Mouse (Mus musculus) c-Kit-positive CD71-positive TER-119-negative erythroid progenitor cells, embryonic 14.5 days (primary cell): Measurements from ENCODE around the gene Dqx1.

Experiments
- DNase-seq: peaks from one replicate; pipeline ENCODE4 v3.0.0-alpha.2; 2013; ENCODE audit warnings: low read depth

Gene Dqx1

DNA sequence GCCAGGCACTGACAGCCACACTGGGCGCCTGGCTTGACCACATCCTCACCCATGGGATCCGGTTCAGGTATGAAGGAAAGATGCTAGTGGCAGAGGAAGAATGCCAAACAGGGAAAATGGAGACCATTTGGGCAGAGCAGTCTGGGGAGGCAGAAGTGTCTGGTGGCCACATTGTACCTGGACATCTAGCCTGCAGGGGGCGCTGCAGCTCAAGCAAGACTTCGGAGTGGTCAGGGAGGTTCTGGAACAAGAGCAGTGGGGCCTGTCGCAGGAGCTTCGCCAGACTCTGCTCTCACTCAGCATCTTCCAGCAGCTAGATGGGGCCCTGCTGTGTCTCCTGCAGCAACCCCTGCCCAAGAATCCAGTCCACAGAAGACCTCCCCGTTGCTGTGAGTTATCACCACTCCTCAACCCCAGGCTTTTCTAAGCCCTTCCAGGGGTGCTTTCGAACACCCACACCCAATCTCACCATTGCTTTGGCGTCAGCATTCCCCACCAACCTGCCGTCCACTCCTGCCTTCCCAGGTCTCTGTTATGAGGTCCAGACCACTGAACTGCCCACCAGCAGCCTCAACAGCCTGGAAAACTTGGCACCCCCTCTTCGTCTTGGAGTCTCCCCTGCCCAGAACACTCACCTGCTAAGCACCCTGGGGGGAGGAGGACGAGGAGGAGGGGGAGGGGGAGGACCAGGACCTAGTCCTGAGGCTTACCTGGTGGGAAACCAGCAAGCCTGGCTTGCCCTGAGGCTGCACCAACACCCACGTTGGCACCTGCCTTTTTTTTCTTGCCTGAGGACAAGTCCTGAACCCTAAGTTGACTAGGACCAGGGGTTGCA, 50.1 kb downstream of the Dqx1 start:
- DNase-seq, result peak; percentile 81

DNA sequence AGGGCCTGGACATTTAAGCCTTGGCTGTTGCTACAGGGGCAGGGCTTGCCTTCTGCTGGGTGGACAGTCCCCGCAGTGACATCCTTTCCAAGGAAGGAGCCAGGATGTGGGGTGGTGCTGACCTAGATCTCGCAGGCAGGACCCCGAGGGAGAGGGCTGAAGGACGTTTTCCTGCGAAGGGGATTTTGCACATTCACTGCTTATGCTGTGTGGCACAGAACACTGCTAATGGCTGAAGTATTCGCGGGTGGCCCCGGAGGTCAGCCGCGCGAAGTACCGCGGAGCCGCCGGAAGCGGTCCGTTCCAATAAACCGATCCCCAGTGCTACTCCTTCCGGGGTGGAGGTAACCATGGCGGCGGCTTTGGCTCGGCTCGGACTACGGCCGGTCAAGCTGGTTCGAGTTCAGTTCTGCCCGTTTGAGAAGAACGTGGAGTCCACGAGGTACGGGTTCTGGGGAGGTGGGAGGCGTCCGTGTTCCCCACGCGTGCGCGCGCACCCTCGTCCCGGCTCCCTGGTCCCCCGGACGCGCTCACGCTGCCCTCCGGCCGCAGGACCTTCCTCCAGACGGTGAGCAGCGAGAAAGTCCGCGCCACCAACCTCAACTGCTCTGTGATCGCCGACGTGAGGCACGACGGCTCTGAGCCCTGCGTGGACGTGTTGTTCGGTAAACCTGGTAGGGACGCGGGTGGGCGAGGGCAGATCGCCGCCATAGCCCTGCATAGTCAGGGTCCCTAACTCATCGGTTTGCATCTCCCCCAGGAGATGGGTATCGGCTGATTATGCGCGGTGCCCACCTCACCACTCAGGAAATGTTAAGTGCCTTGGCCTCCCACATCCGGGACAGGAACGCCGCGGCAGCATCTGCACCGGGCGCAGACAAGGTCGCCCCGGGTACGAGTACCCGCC, 51.4 kb downstream of the Dqx1 start, which contains the start of gene Mrpl53:
Gene Mrpl53 (plus strand): TSS at position 279 of the 907 bp plus-strand sequence.
- no peak for DNase-seq

DNA sequence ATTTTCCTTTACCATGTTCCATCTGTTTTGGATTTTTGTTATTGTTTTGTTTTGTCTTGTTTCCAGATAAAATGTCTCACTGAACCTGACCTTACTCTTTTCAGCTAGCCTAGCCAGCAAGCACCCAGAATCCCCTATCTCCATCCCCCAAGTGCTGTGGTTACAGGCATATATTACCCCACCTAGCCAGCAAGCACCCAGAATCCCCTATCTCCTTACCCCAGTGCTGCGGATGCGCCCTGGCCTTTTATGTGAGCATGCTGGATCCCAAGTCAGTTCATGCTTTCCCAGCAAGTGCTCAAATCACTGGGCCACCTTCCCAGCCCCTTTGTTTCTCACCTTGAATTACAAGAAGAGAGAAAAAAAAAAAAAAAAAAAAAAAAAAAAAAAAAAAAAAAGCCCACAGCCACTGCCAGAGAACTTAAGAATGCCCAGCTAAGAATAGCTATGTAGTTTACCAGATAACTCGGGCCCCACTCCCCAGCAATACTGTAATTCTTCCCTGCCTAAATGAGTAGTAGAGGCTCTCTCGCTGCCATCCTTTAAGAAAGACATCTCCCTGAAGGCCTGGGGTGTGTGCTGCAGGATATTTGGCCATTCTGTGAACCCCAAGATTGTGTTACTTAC, 54.0 kb downstream of the Dqx1 start:
- no peak for DNase-seq

DNA sequence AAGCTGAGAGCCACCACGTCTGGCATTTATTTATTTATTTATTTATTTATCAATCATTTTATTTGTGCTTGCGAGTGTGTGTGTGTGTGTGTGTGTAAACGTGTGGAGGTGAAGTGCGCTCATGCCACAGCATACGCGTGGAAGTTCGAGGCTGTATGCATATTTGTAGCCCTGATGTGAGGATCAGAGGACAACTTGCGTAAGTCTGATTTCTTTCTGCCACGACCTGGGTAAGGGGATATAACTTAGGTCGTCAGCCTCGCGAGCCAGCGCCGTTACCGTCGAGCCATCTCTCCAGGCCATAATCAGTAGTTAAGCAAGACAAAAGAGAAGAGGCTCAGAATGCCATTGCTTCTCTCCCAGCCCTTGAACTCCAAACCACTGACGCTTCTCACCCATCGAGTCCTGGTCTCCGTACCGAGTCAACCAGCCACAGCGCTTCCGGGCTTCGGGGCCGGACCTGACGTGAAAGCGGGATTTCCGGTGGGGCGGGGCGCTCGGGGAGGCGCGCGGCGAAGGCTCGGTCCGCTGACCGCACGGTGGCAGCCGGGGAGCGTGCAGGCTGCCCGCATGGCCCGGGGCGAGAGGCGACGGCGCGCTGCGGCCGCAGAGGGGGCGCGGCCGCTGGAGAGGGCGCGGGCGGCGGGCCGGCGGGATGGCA, 57.5 kb downstream of the Dqx1 start, which contains the start of gene Mogs:
Gene Mogs (plus strand): TSS at position 486 of the 661 bp plus-strand sequence.
- DNase-seq, result peak; percentile 84

DNA sequence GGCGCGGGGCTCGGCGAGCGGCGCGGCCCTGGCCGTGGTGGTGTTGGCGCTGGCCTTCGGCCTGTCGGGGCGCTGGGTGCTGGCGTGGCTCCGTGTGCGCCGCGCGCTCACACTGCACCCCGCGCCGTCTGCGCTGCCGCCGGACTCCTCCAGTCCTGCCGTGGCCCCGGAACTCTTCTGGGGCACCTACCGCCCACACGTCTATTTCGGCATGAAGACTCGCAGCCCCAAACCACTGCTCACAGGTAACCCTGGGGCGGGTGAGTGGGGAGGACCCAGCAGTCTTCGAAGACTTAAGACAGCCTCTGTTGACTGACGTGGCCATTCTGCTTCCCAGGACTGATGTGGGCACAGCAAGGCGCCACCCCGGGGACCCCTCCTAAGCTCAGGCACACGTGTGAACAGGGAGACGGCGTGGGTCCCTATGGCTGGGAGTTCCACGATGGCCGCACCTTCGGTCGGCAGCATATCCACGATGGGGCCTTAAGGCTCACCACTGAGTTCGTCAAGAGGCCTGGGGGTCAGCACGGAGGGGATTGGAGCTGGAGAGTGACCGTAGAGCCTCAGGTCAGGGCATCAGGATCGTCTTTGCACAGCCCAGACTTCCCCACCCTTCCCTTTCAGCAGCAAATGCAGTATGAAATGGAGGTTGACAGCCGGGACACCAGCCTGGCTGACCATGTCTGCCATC, 58.2 kb downstream of the Dqx1 start:
- DNase-seq, result no peak

DNA sequence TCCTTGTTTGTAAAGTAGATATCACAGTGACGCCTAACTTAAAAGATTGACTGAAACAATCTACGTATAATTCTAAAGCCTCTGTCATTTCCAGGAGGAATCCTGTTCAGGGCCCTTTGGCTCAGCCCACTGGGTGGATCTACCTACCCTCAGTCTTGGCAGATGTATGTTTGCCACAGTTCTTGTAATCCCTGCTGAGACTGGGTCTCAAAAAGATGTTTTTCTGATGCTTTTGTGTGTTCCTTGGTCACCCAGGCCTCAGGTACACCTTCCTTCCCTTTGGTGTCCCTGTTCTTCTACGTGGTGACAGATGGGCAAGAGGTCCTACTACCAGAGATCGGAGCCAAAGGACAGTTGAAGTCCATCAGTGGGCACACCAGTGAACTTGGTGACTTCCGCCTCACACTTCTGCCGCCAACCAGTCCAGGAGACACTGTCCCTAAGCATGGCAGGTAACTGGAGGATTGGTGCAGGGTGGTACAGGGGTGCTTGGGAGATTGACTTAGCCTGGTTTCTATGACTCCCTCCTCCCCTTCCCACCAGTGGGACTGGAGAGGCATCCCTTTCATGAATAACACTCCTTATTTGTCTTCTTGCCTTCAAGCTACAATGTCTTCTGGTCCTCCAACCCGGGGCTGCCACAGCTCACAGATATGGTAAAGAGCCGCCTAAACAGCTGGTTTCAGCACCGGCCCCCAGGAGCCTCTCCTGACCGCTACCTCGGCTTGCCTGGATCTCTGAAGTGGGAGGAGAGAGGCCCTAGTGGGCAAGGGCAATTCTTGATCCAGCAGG, 58.9 kb downstream of the Dqx1 start:
- DNase-seq, result no peak
